Mouse (Mus musculus) bone marrow macrophage, adult 2 months (primary cell): ENCODE results near the gene Aff3. TPM values are rescaled to one million over a fixed set of nuclear protein-coding genes. Genes with fewer than 3 reads are reported as not detected.

Experiments
- H3K27ac ChIP-seq: 2 replicates; pipeline ENCODE4 v1.5.1; 2012; ENCODE audit warnings: low read depth, low read length; ENCODE audit not compliant: insufficient read depth
- H3K4me1 ChIP-seq: 2 replicates; pipeline ENCODE4 v1.6.1; 2012; ENCODE audit warnings: low read length; ENCODE audit not compliant: control insufficient read depth, insufficient read depth
- H3K4me3 ChIP-seq: 2 replicates; pipeline ENCODE4 v1.5.1; 2012; ENCODE audit warnings: mild to moderate bottlenecking, low read length, moderate library complexity; ENCODE audit not compliant: insufficient read depth
- CTCF ChIP-seq: IDR thresholded peaks from 2 replicates; pipeline ENCODE4 v1.5.1; 2012; ENCODE audit warnings: low read depth, mild to moderate bottlenecking, low read length, moderate library complexity
- POLR2A ChIP-seq: IDR thresholded peaks from 2 replicates; pipeline ENCODE4 v1.6.1; 2012; ENCODE audit warnings: mild to moderate bottlenecking, low read depth, low read length, borderline replicate concordance
- polyA plus RNA-seq: library from polyadenylated mRNA; stranded (reverse); fragments of >200 nt; gene quantifications from 2 replicates; pipeline ENCODE4 v1.2.4, GENCODE M21; 2012; ENCODE audit not compliant: missing spikeins, insufficient read depth, insufficient read length

Aff3 gene
- polyA plus RNA-seq, 1 experiment = not detected

GRCm38 (mm10) chr1:38628901-38629585 is 35.7 kb downstream of the Aff3 start:
- no peaks in the 10 kb centered on the region for H3K4me1 ChIP-seq
- TF ChIP-seq CTCF (no peak), POLR2A (no peak)
- H3K4me3 ChIP-seq = no peak overlapping the region
- H3K27ac ChIP-seq = no peak overlapping the region

GRCm38 (mm10) chr1:38628426-38628825 is 36.3 kb downstream of the Aff3 start:
- H3K27ac ChIP-seq = no peak overlapping the region
- no peak for TF ChIP-seq POLR2A
- no peak for TF ChIP-seq CTCF
- no peak overlapping the region for H3K4me3 ChIP-seq
- no peaks in the 10 kb centered on the region for H3K4me1 ChIP-seq

- no peak overlapping the region for H3K27ac ChIP-seq
- no peaks in the 10 kb centered on the region for H3K4me1 ChIP-seq
- no peak for TF ChIP-seq POLR2A
- TF ChIP-seq CTCF = no peak
- H3K4me3 ChIP-seq = peak overlapping the region; percentile 37
Measured at GRCm38 (mm10) chr1:38627683-38628361, 36.9 kb downstream of the Aff3 start.

GRCm38 (mm10) chr1:38626739-38627661 is 37.8 kb downstream of the Aff3 start:
- no peak for TF ChIP-seq CTCF
- no peak for TF ChIP-seq POLR2A
- H3K4me1 ChIP-seq = no peaks in the 10 kb centered on the region
- no peak overlapping the region for H3K27ac ChIP-seq
- H3K4me3 ChIP-seq = peak overlapping the region; percentile 37

- H3K27ac ChIP-seq = no peak overlapping the region
- H3K4me3 ChIP-seq = no peak overlapping the region
- no peaks in the 10 kb centered on the region for H3K4me1 ChIP-seq
- TF ChIP-seq CTCF (no peak), POLR2A (no peak)
Measured at GRCm38 (mm10) chr1:38626388-38626738, 38.4 kb downstream of the Aff3 start.

GRCm38 (mm10) chr1:38621840-38622239 is 42.9 kb downstream of the Aff3 start:
- H3K27ac ChIP-seq = no peak overlapping the region
- no peak for TF ChIP-seq CTCF
- no peaks in the 10 kb centered on the region for H3K4me1 ChIP-seq
- H3K4me3 ChIP-seq = no peak overlapping the region

- H3K27ac ChIP-seq = no peak overlapping the region
- no peaks in the 10 kb centered on the region for H3K4me1 ChIP-seq
- H3K4me3 ChIP-seq = no peak overlapping the region
- no peak for TF ChIP-seq CTCF
- TF ChIP-seq POLR2A = no peak
Measured at GRCm38 (mm10) chr1:38620401-38620800, 44.4 kb downstream of the Aff3 start.

- Histone ChIP-seq H3K4me1 (no peaks in the 10 kb centered on the region), H3K27ac (no peak overlapping the region), H3K4me3 (no peak overlapping the region)
- no peak for TF ChIP-seq POLR2A
- no peak for TF ChIP-seq CTCF
Measured at GRCm38 (mm10) chr1:38606741-38607140, 58.0 kb downstream of the Aff3 start.

- TF ChIP-seq POLR2A (no peak), CTCF (no peak)
- H3K4me1 ChIP-seq = no peaks in the 10 kb centered on the region
- no peak overlapping the region for H3K4me3 ChIP-seq
- no peak overlapping the region for H3K27ac ChIP-seq
Measured at GRCm38 (mm10) chr1:38605426-38605825, 59.3 kb downstream of the Aff3 start.

- H3K4me3 ChIP-seq = no peak overlapping the region
- no peak overlapping the region for H3K27ac ChIP-seq
- no peaks in the 10 kb centered on the region for H3K4me1 ChIP-seq
Measured at GRCm38 (mm10) chr1:38604611-38605010, 60.1 kb downstream of the Aff3 start.

More at GRCm38 (mm10) chr1:38604611-38605010, 60.1 kb downstream of the Aff3 start:
- no peak for TF ChIP-seq CTCF
- no peak for TF ChIP-seq POLR2A
